26 mouse cellular contexts compared by ENCODE assay signal in genomic region chr11:100607121-100607520, GRCm38 (mm10). TPM values are rescaled to one million over a fixed set of nuclear protein-coding genes. Genes with fewer than 3 reads are reported as not detected.
DNase-seq lines count a peak whose midpoint lies in the region; ATAC-seq lines count a peak whose summit lies in the region.
"Had no signal": no experiment of that assay in that cellular context is flagged by ENCODE, and none has a peak within 500 bp of the region (broad histone marks: within the 10 kb centered on the region; RNA-seq: fewer than 3 reads in every experiment).

No protein-coding gene starts in this region.

- H3K9ac ChIP-seq in intestine, embryonic 16.5 days (ENCODE audit: low read depth, low read length) = no peak overlapping the region
- H3K9ac ChIP-seq: embryonic facial prominence, embryonic 13.5 days; embryonic facial prominence, embryonic 15.5 days; forebrain, embryonic 12.5 days had no signal

- H3K27me3 ChIP-seq in intestine, embryonic 16.5 days (replicated peaks; ENCODE audit: control insufficient read depth, insufficient read depth, low read length) = no peaks in the 10 kb centered on the region
- H3K27me3 ChIP-seq: CH12.LX; embryonic facial prominence, embryonic 13.5 days; embryonic facial prominence, embryonic 15.5 days; forebrain, embryonic 12.5 days; Patski had no signal

- WGBS in intestine, embryonic 16.5 days = 93% methylated on average over 6 of the region's 6 CpGs

- peak; percentile 22 for ATAC-seq in activated CD4-positive, CD25-positive, alpha-beta regulatory T cell, adult 4 months
- ATAC-seq in inflammation-experienced regulatory T-cells, adult 6 months = peak; percentile 25
- ATAC-seq in intestine, embryonic 16.5 days = no peak
- ATAC-seq: forebrain, embryonic 14.5 days; forebrain, embryonic 16.5 days; Patski had no signal

- peaks cover 13% of the 10 kb centered on the region; the same call in 1 of the 2 replicates for H3K4me1 ChIP-seq in intestine, embryonic 16.5 days (ENCODE audit: control insufficient read depth, insufficient read depth, low read length)
- H3K4me1 ChIP-seq: forebrain, embryonic 10.5 days had no signal

- H3K4me3 ChIP-seq in intestine, embryonic 16.5 days (ENCODE audit: low read length) = no peak overlapping the region
- H3K4me3 ChIP-seq: embryonic facial prominence, embryonic 13.5 days; embryonic facial prominence, embryonic 15.5 days; erythroblast, embryonic 14.5 days; forebrain, embryonic 10.5 days; forebrain, embryonic 12.5 days had no signal

- DNase-seq in CD4-positive helper T cell, adult 2 months (ENCODE audit: low read depth, low spot score) = peak; percentile 48
- no peak for DNase-seq in thymus, adult 18-20 months
- no peak for DNase-seq in right cerebral cortex, postnatal 4 days
- DNase-seq: adrenal gland, adult 2 months; adrenal gland, postnatal 10 days; adrenal gland, postnatal 25 days; cerebellum, adult 11 months; cerebellum, adult 18-20 months; cerebellum, adult 8-10 months; cerebellum, adult 9-11 months; cerebellum, postnatal 14 days; cerebellum, postnatal 36 days; embryo, embryonic 11 days had no signal

- no peaks in the 10 kb centered on the region for H3K36me3 ChIP-seq in intestine, embryonic 16.5 days (ENCODE audit: control insufficient read depth, insufficient read depth, low read length)

- H3K9me3 ChIP-seq in intestine, embryonic 16.5 days (ENCODE audit: control insufficient read depth, low read length) = no peaks in the 10 kb centered on the region
- H3K9me3 ChIP-seq: embryonic facial prominence, embryonic 13.5 days; embryonic facial prominence, embryonic 15.5 days; forebrain, embryonic 10.5 days; forebrain, embryonic 12.5 days; G1E had no signal

- no peak overlapping the region for H3K4me2 ChIP-seq in intestine, embryonic 16.5 days (ENCODE audit: low read depth, low read length)
- H3K4me2 ChIP-seq: embryonic facial prominence, embryonic 13.5 days; embryonic facial prominence, embryonic 15.5 days; forebrain, embryonic 12.5 days had no signal

- H3K27ac ChIP-seq in intestine, embryonic 16.5 days (ENCODE audit: low read length) = no peak overlapping the region
- H3K27ac ChIP-seq: embryonic facial prominence, embryonic 13.5 days; embryonic facial prominence, embryonic 15.5 days; forebrain, embryonic 10.5 days; forebrain, embryonic 12.5 days had no signal

RNA-seq across cellular contexts. Expression of gene Nkiras2, which starts 11.9 kb away (rescaled TPM):
- polyA plus RNA-seq in activated CD4-positive, CD25-positive, alpha-beta regulatory T cell, adult 4 months (2017; shearing (Covaris generic)) = 10 to 100 TPM; 28.2 to 28.8 TPM
- 10 to 100 TPM; 24.1 to 32.6 (median 27.2) TPM for polyA plus RNA-seq in inflammation-experienced regulatory T-cells, adult 6 months (2017; shearing (Covaris generic))
- polyA plus RNA-seq in intestine, embryonic 16.5 days (2015; fragmentation: Nextera tagmentation; extraction: Ambion mirVana) = 80.8 and 83.6 TPM in 2 replicates

RNA-seq across cellular contexts. Expression of gene Dnajc7, which starts 12.8 kb away (rescaled TPM):
- polyA plus RNA-seq in activated CD4-positive, CD25-positive, alpha-beta regulatory T cell, adult 4 months (2017; shearing (Covaris generic)) = 100 to 1,000 TPM; 237 to 338 TPM
- polyA plus RNA-seq in inflammation-experienced regulatory T-cells, adult 6 months (2017; shearing (Covaris generic)) = 100 to 1,000 TPM; 283 to 389 (median 360) TPM
- polyA plus RNA-seq in intestine, embryonic 16.5 days (2015; fragmentation: Nextera tagmentation; extraction: Ambion mirVana) = 171 and 184 TPM in 2 replicates

RNA-seq across cellular contexts. Expression of gene Cnp, which starts 32.4 kb away (rescaled TPM):
- polyA plus RNA-seq in activated CD4-positive, CD25-positive, alpha-beta regulatory T cell, adult 4 months (2017; shearing (Covaris generic)) = 100 to 1,000 TPM; 181 to 201 TPM
- 100 to 1,000 TPM; 159 to 192 (median 165) TPM for polyA plus RNA-seq in inflammation-experienced regulatory T-cells, adult 6 months (2017; shearing (Covaris generic))
- 27.7 and 28.4 TPM in 2 replicates for polyA plus RNA-seq in intestine, embryonic 16.5 days (2015; fragmentation: Nextera tagmentation; extraction: Ambion mirVana)
